Mouse (Mus musculus) left cerebral cortex, adult 11 months (tissue): ENCODE results near the gene Map2k6.

Experiments used
- DNase-seq: peaks from one replicate; pipeline ENCODE4 v3.0.0; 2022; ENCODE audit warnings: low spot score

The Map2k6 gene

GRCm38 (mm10) chr11:110403602-110404001 lies 4.7 kb downstream of the Map2k6 start:
- DNase-seq: no peak

GRCm38 (mm10) chr11:110405607-110406006 lies 6.7 kb downstream of the Map2k6 start:
- DNase-seq: no peak

GRCm38 (mm10) chr11:110409131-110409530 lies 10.2 kb downstream of the Map2k6 start:
- DNase-seq: no peak

GRCm38 (mm10) chr11:110409776-110410175 lies 10.9 kb downstream of the Map2k6 start:
- DNase-seq: no peak

- no peak for DNase-seq
Measured at GRCm38 (mm10) chr11:110411596-110411995, 12.7 kb downstream of the Map2k6 start.

GRCm38 (mm10) chr11:110414263-110414662 lies 15.3 kb downstream of the Map2k6 start:
- no peak for DNase-seq

- no peak for DNase-seq
Measured at GRCm38 (mm10) chr11:110416691-110417090, 17.8 kb downstream of the Map2k6 start.

- no peak for DNase-seq
Measured at GRCm38 (mm10) chr11:110420463-110420862, 21.5 kb downstream of the Map2k6 start.

- no peak for DNase-seq
Measured at GRCm38 (mm10) chr11:110426572-110427145, 27.7 kb downstream of the Map2k6 start.

GRCm38 (mm10) chr11:110427159-110427561 lies 28.2 kb downstream of the Map2k6 start:
- no peak for DNase-seq

GRCm38 (mm10) chr11:110428999-110429398 lies 30.1 kb downstream of the Map2k6 start:
- no peak for DNase-seq

- no peak for DNase-seq
Measured at GRCm38 (mm10) chr11:110429837-110430418, 31.0 kb downstream of the Map2k6 start.

- no peak for DNase-seq
Measured at GRCm38 (mm10) chr11:110435839-110436556, 37.1 kb downstream of the Map2k6 start.

- DNase-seq: no peak
Measured at GRCm38 (mm10) chr11:110436998-110437397, 38.1 kb downstream of the Map2k6 start.

GRCm38 (mm10) chr11:110438135-110438534 lies 39.2 kb downstream of the Map2k6 start:
- DNase-seq: no peak

GRCm38 (mm10) chr11:110438700-110439296 lies 39.9 kb downstream of the Map2k6 start:
- no peak for DNase-seq

GRCm38 (mm10) chr11:110439354-110439753 lies 40.4 kb downstream of the Map2k6 start:
- DNase-seq: no peak

GRCm38 (mm10) chr11:110444576-110444975 lies 45.7 kb downstream of the Map2k6 start:
- no peak for DNase-seq

GRCm38 (mm10) chr11:110448131-110448725 lies 49.3 kb downstream of the Map2k6 start:
- DNase-seq: no peak

- DNase-seq: no peak
Measured at GRCm38 (mm10) chr11:110448726-110449161, 49.8 kb downstream of the Map2k6 start.

GRCm38 (mm10) chr11:110449183-110449582 lies 50.3 kb downstream of the Map2k6 start:
- no peak for DNase-seq

- DNase-seq: no peak
Measured at GRCm38 (mm10) chr11:110450091-110450757, 51.3 kb downstream of the Map2k6 start.
